Mouse (Mus musculus) adrenal gland, adult 2 months (tissue): ENCODE results near the gene Ccl9. TPM values are rescaled to one million over a fixed set of nuclear protein-coding genes. Genes with fewer than 3 reads are reported as not detected.
"Not testable (repeated sequence)": the region's sequence is repeated elsewhere in the genome, so short reads cannot be mapped to it uniquely, and the experiment has no call there.

Experiments
- DNase-seq: peaks from one replicate; pipeline ENCODE4 v3.0.0; 2021
- polyA plus RNA-seq: library from polyadenylated mRNA; depleted of rRNA; stranded (reverse); fragments of >200 nt; gene quantifications from 2 replicates; pipeline ENCODE4 v1.2.3, GENCODE M21; 2012
- total RNA-seq, 2 experiments: library from RNA; stranded (reverse); gene quantifications; 2 replicates each; pipeline ENCODE4 v1.2.3; 2021

Ccl9 gene
- total and polyA plus RNA-seq, 3 experiments = 0.53 to 12.1 (median 5.2) TPM

DNA sequence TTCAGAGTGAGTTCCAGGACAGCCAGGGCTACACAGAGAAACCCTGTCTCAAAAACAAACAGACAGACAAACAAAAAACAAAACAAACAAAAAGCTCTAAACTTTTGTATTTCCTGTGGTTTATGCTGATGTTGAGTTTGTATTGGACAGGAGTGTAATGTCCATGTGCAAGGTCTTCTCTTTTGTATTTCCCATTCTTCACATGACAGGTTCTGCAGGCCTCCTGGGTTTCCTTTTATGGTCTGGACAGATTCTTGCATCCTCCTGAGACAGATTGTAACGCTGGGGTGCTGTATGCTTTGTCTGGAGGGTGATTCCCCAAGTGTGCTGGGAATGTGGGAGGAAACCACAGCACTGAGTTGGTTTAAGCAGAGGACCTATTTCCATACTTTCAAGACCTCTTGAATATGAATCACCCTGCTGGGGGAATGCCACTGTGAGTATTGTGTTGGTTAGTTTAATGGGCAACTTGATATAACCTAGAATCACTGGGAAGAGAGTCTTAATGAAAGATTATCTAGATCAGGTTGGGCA lies 2.3 kb upstream of the Ccl9 start:
- no peak for DNase-seq

DNA sequence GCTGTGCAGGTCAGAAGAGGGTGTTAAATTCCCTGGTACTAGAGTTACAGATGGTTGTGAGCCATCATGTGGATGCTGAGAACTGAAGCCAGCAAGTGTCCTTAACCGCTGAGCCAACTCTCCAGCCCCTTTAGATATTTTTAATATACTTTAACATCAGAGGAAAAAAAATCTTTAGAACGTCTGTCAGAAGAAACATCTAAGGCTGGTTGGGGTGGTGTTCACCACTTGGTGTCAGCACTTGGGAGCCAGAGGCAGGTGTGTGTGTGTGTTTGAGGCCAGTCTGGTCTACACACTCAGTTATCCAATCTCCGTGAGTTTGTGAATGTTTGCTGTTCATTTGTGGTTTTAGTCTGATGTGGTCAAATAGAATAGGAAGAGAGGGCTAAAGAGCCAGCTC lies 563 bp upstream of the Ccl9 start:
- no peak for DNase-seq

- no peak for DNase-seq
Measured at GRCm38 (mm10) chr11:83576927-83577555, 1.4 kb downstream of the Ccl9 start.

GRCm38 (mm10) chr11:83572834-83573233 lies 5.6 kb downstream of the Ccl9 start:
- no peak for DNase-seq

- peak; percentile 25 for DNase-seq
Measured at GRCm38 (mm10) chr11:83572223-83572622, 6.2 kb downstream of the Ccl9 start.

DNA sequence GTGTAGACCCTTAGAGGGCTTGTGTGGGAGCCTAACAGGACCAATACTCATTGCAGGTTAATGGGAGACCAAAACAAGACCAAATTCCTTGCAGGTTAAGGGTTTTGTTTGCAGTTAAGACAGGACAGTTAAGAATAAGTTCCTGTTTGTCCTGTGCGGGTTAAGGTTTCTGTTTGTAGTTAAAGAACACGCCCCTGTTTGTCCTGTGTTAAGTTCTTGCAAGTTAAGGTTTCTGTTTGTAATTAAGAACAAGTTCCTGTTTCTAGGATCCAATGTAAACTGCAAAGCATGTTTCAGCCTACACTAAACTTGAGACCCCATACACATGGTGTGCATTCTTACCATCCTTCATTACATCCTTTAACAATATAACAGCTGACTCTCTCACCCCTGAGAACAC lies 8.2 kb downstream of the Ccl9 start:
- no peak for DNase-seq

DNA sequence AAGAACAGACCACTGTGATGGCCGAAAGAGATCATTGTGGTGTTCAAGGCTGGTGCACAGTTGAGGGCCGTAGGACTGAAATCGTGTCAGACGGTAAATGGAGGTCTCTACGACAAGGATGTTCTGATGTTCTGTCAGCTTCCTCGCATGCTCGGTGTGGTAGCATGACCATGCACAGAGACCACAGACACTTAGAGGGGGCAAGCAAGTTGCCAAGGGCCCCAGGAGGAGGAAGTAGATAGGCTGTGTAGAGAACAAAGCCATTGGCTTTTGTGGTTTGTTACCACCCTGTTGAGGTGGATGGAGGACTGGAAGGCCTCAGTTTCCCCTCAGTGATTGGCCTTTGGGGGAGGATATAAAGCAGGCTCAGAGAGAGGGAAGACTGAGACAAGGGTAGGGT lies 9.2 kb downstream of the Ccl9 start:
- no peak for DNase-seq

- no peak for DNase-seq
Measured at GRCm38 (mm10) chr11:83568786-83569185, 9.7 kb downstream of the Ccl9 start.

DNA sequence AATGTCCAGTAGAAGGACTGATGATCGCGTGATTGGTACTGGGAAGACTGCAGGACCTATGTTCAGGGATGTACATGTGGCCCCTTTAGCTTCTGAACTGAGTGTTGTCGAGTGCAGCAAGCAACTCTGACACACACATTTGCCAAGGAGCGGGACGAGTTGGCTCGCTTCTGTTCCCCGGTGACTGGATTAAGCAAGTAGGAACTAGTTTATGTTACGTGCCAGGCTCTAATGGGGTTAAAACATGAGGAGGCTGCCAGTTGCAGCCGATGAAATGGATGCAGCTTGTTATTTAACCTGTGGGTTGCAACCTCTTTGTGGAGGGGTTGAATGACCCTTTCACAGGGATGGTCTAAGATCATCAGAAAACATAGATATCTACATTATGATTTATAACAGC lies 10.4 kb downstream of the Ccl9 start:
- DNase-seq = no peak

- no peak for DNase-seq
Measured at GRCm38 (mm10) chr11:83567311-83567710, 11.1 kb downstream of the Ccl9 start.

DNA sequence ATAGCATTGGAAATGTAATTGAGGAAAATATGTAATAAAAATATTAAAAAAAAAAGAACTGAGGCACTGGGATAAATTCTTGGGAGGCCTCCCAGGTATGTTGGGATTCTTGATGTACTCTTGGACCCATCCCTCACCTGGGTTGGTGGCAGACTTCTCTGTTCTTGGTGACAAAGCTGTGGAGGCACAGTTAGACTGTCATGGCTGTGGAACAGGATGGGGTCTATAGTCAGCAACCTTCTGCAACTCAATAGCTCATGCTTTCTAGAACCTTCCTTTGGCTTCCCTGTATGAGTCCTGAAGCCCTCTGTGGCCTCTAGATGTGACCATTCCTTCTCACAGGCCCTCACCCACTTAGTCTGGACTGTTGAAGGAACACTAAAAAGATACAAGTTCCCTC lies 11.8 kb downstream of the Ccl9 start:
- no peak for DNase-seq

GRCm38 (mm10) chr11:83563754-83564153 lies 14.7 kb downstream of the Ccl9 start:
- peak; percentile 59 for DNase-seq

DNA sequence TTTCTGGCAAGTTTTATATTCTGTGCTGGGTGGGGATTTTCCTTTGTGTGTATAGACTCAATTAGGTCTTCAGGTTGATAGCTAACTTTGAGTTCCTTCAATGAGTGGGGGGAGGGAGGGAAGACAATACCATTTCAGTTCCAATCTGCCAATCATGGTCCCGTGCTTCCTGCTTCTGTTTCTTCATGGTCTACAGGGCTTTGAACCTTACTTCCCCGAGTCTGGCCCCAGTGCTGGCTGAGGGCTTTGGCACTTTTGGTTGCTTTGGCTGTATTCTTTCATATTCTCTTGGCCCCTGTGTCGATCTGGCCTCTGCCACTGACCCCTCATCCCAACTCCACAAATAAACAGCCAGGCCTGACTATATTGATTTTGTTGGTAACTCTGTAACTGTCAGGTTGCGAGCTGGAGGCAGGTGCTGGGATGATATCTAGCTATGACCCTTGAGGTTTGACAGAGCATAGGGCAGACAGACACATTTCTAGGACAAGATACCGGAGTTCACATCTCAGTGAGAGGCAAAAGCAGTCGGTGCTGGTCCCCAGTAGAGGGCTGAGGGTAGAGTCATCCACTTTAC lies 16.0 kb downstream of the Ccl9 start:
- DNase-seq = no peak

- no peak for DNase-seq
Measured at GRCm38 (mm10) chr11:83560405-83560804, 18.0 kb downstream of the Ccl9 start.

DNA sequence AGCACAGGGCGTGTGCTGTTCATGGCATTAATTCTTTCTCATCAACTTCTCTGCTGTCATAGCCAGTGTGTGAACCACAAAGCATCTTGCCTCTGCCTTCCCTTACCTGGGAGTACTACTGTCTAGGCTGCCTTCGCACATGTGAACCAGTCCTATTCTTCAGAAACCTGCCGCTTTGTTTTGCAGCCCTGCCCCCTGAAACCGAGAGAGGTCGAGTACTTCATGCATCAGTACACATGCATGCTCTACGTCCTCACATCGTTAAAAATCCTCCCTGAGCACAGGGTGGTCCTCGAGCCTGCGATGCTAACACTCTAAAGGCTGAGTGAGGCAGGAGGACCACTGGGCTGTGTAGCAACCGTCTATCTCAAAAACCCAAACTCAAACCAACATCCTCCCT lies 21.4 kb downstream of the Ccl9 start:
- no peak for DNase-seq

DNA sequence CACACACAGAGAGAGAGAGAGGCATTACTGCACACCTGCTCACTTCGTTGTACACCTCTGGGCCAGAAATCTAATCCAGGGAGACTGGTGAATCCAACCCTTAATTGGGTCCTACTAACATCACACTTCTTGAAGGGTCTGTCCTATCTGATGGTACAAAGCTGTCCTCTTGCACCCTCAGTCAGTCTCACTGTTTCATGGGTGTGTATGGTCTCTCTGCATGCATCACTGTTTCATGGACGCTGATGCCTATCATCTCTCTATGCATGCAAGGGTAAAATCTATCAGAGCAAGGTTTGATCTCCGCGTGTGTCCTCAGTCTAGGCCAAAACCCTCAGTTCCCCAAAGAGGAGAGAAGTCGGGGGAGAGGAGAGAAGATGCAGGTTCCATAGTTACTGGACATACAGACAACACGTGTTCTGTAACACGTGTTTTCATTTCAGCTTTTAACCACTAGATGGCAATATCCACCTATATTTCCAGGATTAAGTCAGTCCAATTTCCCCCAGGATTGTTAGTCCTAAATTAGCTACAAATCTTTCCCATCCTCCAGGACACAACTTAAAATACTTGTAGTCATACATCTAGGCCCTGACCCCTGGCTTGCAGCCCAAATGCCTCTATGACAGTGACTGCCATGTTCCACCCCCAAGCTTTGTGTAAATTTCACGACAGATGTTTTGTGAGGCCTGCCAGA lies 22.2 kb downstream of the Ccl9 start:
- DNase-seq = peak; percentile 19

DNA sequence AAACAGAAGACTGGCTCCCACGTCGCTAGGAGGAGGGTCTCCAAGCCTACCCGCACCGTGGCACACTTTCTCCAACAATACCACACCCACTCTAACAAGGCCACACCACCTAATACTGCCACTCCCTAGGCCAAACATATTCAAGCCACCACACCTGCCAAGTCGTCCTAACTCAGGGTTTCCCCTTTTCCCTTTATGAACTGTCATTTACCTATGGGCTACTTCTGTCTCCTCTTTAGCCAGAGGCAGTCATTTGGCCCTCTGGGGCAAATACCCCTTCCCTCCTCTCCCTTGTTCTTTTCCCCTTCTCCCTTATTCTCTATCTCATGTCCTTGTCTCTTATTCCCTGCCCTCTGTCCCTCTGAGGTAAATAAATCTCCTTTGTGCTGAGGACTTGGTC lies 26.8 kb downstream of the Ccl9 start:
- DNase-seq = no peak

GRCm38 (mm10) chr11:83551037-83551436 lies 27.4 kb downstream of the Ccl9 start:
- DNase-seq = not testable (repeated sequence)

DNA sequence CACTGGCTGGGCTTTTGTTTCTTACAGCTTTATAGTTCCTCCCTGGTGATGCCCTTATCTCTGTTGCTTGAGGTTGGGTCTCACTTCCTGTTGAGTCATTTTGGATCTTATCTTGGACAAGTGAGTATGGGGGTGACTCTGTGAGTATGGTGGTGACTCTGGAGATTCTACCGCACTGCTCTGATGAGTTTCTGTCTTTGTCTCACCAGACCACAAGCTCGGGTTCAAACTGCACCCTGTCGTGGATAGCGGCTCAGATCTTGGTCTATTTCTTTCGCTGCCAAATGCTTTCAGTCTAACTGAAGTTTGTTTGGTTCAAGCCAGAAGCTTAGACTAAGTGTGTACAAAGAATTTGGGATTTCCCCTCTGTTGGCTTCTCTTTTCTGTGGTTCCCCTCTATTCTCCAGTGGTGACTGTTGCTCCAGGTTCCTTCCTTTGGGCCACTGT lies 28.2 kb downstream of the Ccl9 start:
- DNase-seq = no peak

GRCm38 (mm10) chr11:83544214-83544613 lies 34.2 kb downstream of the Ccl9 start:
- no peak for DNase-seq

DNA sequence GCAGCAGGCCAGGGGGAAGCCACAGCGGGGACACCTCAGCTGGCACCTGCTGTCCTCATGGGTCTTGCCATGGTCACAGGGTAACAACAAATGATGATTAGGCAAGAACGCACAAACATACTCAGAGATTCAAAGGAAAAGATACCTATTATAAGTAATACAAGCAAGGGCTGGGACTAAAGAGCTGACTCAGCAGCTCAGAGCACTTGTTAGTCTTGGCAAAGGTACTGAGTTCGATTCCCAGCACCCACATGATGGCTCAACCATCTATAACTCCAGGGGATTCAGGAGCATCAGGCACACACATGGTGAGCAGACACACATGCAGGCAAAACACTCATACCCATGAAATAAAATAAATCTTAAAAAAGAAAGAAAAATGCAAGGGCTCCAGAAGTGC lies 37.0 kb downstream of the Ccl9 start:
- DNase-seq = no peak

- no peak for DNase-seq
Measured at GRCm38 (mm10) chr11:83540931-83541330, 37.5 kb downstream of the Ccl9 start.

DNA sequence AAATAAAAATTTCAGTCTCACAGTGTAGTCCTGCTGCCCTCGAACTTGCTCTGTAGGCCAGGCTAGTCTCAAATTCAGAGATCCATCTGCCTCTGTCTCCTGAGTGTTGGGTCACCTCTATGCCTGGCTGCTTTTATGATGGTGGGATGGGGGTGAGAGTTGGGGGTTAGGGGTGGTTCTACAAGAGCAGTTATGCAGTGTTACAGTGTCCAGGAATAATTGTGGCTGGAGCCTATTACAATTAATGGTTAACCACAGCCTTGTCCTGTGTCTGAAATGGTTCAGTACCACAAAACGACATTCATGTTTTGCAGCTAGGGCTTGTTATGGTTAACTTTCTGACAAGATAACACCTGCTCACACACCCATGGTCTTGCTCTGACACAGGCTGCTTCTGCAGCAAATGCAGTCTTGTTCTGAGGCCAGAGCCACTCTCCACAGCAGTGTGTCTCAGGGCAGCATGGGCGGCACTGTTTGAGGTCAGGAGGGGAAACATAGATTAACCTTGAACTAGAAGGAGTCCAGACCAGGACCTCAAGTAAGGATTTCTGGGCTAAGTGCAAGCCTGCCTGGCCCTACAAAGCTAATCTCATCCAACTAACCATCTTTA lies 39.6 kb downstream of the Ccl9 start:
- DNase-seq = no peak
